Mouse (Mus musculus): ENCODE results near the gene Flt3l. TPM values are rescaled to one million over a fixed set of nuclear protein-coding genes. Genes with fewer than 3 reads are reported as not detected.

Flt3l gene
- total and polyA plus RNA-seq, 2 experiments from 2014 or later = 1.9 to 2.3 TPM

DNA sequence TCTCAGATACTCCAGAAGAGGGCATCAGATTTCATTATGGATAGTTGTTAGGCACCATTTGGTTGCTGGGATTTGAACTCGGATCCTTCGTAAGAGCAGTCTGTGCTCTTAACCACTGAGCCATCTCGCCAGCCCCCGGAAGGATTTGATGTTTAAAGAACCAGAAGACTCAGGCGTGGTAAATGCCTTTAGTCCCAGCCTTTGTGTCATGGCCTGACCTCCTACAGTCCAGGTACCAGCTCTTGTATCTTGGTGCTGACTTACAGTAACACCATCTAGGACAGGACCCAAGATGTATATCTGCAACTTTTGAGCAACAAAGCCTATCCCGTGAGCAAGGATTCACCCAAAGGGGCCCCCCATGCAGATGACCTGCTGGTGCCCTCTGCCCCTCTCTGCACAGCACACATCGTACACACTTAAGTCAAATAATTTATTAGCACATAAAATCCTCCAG is 11.1 kb downstream of the Flt3l start:
- no peak overlapping the region for H3K4me2 ChIP-seq (ENCODE audit: low read depth)
- H3K27ac ChIP-seq (ENCODE audit: low read depth, low read length) = peak overlapping the region; percentile 92
- DNase-seq (no peak), ATAC-seq (no peak)
- H3K36me3 ChIP-seq (ENCODE audit: insufficient read depth) = peaks cover 53% of the 10 kb centered on the region
- H3K27me3 ChIP-seq (ENCODE audit: insufficient read depth, low read length) = no peaks in the 10 kb centered on the region
- 0 out of 2 replicates have a peak, but pooled peaks have one; percentile 43 for TF ChIP-seq CTCF (IDR thresholded peaks at IDR 0.05; ENCODE audit: low read depth)
- H3K4me1 ChIP-seq (ENCODE audit: insufficient read depth) = peaks cover 14% of the 10 kb centered on the region
- H3K9me3 ChIP-seq (ENCODE audit: low read length) = no peaks in the 10 kb centered on the region
- 20% methylated on average over 7 of the region's 7 CpGs for WGBS
- no peak overlapping the region for H3K4me3 ChIP-seq (ENCODE audit: low read depth, low read length)
- H3K9ac ChIP-seq = no peak overlapping the region

DNA sequence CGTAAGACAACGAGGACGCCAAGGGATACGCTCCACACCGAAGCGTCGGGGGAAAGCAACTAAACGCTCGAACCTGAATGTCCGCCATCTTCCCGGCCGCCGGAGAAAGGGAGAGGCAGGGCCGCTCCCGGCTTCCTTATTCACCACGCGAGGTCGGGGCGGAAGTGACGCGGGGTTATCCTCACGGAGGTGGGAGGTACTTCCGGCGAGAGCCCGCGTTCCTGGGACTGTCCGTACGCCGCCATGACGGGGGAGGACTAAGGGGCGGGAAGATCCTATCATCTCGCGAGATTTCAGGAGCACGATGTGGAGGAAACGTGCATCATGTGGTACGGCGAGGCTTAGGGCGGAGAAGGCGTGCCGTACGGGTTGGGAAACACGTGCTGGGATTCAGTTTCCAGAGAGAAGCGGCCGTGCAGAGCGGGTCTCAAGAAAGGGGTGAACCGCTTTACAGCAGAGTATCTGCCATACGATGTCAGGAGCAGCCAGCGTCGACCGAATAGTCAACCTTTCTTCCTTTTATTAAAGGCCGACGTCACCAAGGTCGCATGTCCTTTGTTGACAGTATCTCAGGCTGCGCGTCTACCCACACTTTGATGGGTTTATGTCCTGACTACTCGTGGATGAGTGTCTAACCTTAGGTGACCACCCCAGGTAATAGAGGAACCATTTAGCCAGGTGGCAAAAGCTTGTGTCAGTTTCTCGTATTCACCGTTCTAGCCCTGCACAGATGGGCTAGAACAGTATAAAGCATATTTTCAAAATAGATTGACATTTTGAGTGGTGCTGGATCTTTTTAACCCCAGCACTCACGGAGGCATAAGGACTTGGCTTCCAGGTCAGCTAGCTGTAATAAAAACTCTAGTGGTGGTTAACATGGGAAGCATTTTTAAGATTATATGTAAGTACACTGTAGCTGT is 11.7 kb downstream of the Flt3l start, which contains the start of gene Rps11:
Gene Rps11 (minus strand): TSS at position 216 of the 920 bp plus-strand sequence.
- whole genome bisulfite sequencing = 2% methylated on average over 59 of the region's 59 CpGs
- Histone ChIP-seq H3K9me3 (ENCODE audit: low read length) (no peaks in the 10 kb centered on the region), H3K36me3 (ENCODE audit: insufficient read depth) (peaks cover 60% of the 10 kb centered on the region)

DNA sequence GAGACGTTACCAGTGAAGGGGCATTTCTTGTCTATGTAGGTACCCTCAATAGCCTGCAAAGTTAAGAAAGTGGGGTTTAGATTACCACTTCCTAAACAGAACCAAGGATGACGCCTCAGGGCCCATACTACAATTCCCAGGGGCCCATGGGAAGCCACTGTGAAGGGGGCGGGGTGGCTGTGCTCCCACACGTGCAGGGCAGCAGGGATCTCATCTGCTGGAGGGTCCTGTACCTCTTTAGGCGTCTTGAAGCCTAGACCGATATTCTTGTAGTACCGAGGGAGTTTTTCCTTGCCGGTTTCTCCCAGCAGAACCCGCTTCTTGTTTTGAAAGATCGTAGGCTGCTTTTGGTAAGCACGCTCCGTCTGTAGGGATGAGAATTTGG is 13.1 kb downstream of the Flt3l start:
- peak overlapping the region; percentile 91 for H3K4me2 ChIP-seq (ENCODE audit: low read depth)
- no peaks in the 10 kb centered on the region for H3K9me3 ChIP-seq (ENCODE audit: low read length)
- H3K4me1 ChIP-seq (ENCODE audit: insufficient read depth) = peaks cover 11% of the 10 kb centered on the region
- no peaks in the 10 kb centered on the region for H3K27me3 ChIP-seq (ENCODE audit: insufficient read depth, low read length)
- TF ChIP-seq CTCF (IDR thresholded peaks at IDR 0.05; ENCODE audit: low read depth) = no peak
- DNase-seq = no peak
- peak overlapping the region; percentile 86 for H3K4me3 ChIP-seq (ENCODE audit: low read depth, low read length)
- peak overlapping the region; percentile 92 for H3K27ac ChIP-seq (ENCODE audit: low read depth, low read length)
- ATAC-seq = no peak
- H3K36me3 ChIP-seq (ENCODE audit: insufficient read depth) = peaks cover 68% of the 10 kb centered on the region
- 22% methylated on average over 12 of the region's 12 CpGs for WGBS
- H3K9ac ChIP-seq = peak overlapping the region; percentile 99

More for the DNA sequence above, 11.7 kb downstream of the Flt3l start, which contains the start of gene Rps11:
- ATAC-seq (peak; percentile 85), DNase-seq (peak; percentile 100)
- H3K4me2 ChIP-seq (ENCODE audit: low read depth) = peak within 1 kb of the TSS; percentile 91
- H3K4me1 ChIP-seq (ENCODE audit: insufficient read depth) = peaks cover 11% of the 10 kb centered on the region
- peak within 1 kb of the TSS; percentile 92 for H3K27ac ChIP-seq (ENCODE audit: low read depth, low read length)
- peak within 1 kb of the TSS; percentile 86 for H3K4me3 ChIP-seq (ENCODE audit: low read depth, low read length)
- TF ChIP-seq CTCF (IDR thresholded peaks at IDR 0.05; ENCODE audit: low read depth) = no peak; the same call in none of the 2 replicates
- H3K27me3 ChIP-seq (ENCODE audit: insufficient read depth, low read length) = no peaks in the 10 kb centered on the region
- peak within 1 kb of the TSS; percentile 99 for H3K9ac ChIP-seq

DNA sequence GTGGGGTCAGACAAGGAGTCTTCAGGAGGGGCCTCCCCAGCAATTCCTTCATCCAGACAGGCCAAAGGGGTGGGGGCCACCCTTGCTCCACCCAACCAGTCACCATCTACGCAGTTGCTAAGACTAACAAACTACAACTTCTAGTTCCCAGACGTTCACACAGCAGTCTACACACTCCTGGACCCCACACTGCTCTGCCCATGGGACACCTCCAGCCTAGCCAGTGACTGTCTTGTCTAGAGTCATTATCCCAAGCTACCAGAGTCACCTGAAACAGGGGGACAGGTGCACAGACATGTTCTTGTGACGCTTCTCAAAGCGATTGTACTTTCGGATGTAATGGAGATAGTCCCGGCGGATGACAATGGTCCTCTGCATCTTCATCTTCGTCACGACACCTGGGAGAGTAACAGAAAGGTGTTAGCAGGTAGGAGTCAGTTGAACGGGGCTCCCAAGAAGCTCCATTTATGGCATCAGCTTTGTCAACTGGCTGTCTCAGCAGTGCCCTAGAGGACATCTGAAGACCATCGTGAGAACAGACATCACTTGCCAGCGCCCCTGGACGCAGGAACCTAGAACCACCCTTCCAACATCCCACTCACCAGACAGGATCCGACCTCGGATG is 13.6 kb downstream of the Flt3l start:
- ATAC-seq (no peak), DNase-seq (no peak)
- peaks cover 11% of the 10 kb centered on the region for H3K4me1 ChIP-seq (ENCODE audit: insufficient read depth)
- H3K27ac ChIP-seq (ENCODE audit: low read depth, low read length) = no peak overlapping the region
- peaks cover 73% of the 10 kb centered on the region for H3K36me3 ChIP-seq (ENCODE audit: insufficient read depth)
- H3K4me3 ChIP-seq (ENCODE audit: low read depth, low read length) = peak overlapping the region; percentile 86
- H3K9me3 ChIP-seq (ENCODE audit: low read length) = no peaks in the 10 kb centered on the region
- H3K9ac ChIP-seq = peak overlapping the region; percentile 99
- TF ChIP-seq CTCF (IDR thresholded peaks at IDR 0.05; ENCODE audit: low read depth) = no peak
- WGBS = 86% methylated on average over 15 of the region's 15 CpGs
- H3K27me3 ChIP-seq (ENCODE audit: insufficient read depth, low read length) = no peaks in the 10 kb centered on the region
- H3K4me2 ChIP-seq (ENCODE audit: low read depth) = peak overlapping the region; percentile 91

DNA sequence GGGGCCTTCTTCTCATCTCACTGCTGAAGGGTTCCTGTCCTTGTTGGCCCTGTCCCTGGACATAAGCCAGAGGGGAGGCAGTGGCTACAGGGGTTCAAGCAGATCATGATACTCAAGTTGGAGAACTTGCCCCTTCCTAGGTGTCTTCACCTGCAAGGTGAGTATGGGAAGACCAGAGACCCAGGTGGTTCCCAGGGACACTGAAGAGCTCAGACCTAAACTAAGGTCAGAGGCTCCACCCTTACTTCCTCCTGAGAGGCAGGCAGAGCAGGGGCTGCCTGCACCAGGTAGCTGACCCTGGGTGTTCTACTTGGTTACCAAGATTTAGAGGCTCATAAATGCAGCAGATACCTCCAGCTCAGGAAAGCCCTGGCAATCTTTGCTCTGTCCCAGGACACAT is 14.3 kb downstream of the Flt3l start:
- no peak overlapping the region for H3K4me3 ChIP-seq (ENCODE audit: low read depth, low read length)
- no peak overlapping the region for H3K27ac ChIP-seq (ENCODE audit: low read depth, low read length)
- peaks cover 11% of the 10 kb centered on the region for H3K4me1 ChIP-seq (ENCODE audit: insufficient read depth)
- no peak overlapping the region for H3K4me2 ChIP-seq (ENCODE audit: low read depth)
- H3K9ac ChIP-seq = no peak overlapping the region
- peaks cover 73% of the 10 kb centered on the region for H3K36me3 ChIP-seq (ENCODE audit: insufficient read depth)
- no peak for DNase-seq
- H3K9me3 ChIP-seq (ENCODE audit: low read length) = no peaks in the 10 kb centered on the region
- no peaks in the 10 kb centered on the region for H3K27me3 ChIP-seq (ENCODE audit: insufficient read depth, low read length)
- no peak for ATAC-seq
- no peak for TF ChIP-seq CTCF (IDR thresholded peaks at IDR 0.05; ENCODE audit: low read depth)

DNA sequence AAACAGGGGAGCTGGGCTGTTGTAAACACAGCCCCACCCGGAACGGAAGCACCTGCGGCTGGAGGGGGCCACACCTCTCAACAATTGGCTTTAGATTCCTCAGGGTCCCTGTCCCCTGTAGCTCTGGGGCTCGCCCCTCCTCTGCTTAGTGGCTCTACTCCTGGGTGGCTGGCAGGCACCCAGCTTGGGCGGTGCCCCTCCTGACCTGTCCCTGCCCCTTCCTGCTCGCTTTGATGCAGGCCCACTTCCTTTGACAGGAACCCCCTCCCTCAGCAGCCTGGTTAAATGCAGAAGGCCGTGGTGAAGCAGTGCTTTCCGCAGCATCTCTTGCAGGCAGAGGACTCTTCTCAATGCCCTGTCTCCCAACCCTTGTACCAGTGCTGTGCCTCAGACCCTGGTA is 14.8 kb downstream of the Flt3l start:
- Histone ChIP-seq H3K4me2 (ENCODE audit: low read depth) (no peak overlapping the region), H3K36me3 (ENCODE audit: insufficient read depth) (peaks cover 67% of the 10 kb centered on the region), H3K27me3 (ENCODE audit: insufficient read depth, low read length) (no peaks in the 10 kb centered on the region), H3K27ac (ENCODE audit: low read depth, low read length) (no peak overlapping the region), H3K4me1 (ENCODE audit: insufficient read depth) (peaks cover 11% of the 10 kb centered on the region), H3K9ac (no peak overlapping the region), H3K4me3 (ENCODE audit: low read depth, low read length) (no peak overlapping the region), H3K9me3 (ENCODE audit: low read length) (no peaks in the 10 kb centered on the region)
- TF ChIP-seq CTCF (IDR thresholded peaks at IDR 0.05; ENCODE audit: low read depth) = no peak
- 59% methylated on average over 8 of the region's 8 CpGs for WGBS
- no peak for DNase-seq
- ATAC-seq = no peak
